ENCODE assay signal across 20 mouse cellular contexts in the genomic region with DNA sequence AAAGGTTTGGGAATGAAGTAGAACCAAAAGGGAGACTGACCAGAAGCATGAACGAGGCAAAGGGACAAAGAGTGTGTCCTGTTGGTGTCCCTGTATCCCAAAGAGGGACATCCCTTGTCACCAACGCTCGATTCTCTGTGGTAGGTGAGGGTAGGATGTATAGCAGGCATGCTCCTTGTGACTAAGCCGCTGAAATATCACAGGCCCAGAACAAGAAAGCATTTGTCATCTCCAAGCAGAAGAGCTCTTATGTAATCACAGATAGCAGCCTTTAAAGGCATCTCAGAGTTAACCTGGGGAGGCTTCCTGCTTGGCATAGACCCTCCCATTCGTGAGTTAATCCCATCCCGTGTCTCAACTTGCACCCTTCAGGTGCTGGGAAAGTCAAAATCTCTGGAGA. TPM values are rescaled to one million over a fixed set of nuclear protein-coding genes. Genes with fewer than 3 reads are reported as not detected.
"Had no signal": no experiment of that assay in that cellular context is flagged by ENCODE, and none has a peak within 500 bp of the region (broad histone marks: within the 10 kb centered on the region; RNA-seq: fewer than 3 reads in every experiment).

No protein-coding gene starts in this region.

- H3K4me3 ChIP-seq: lung, embryonic 15.5 days; megakaryocyte, embryonic 14.5 days; midbrain, embryonic 13.5 days; midbrain, embryonic 15.5 days; neural tube, embryonic 12.5 days; stomach, embryonic 15.5 days had no signal

- DNase-seq: lung, adult 2 months; lung, postnatal 14 days; lung, postnatal 36 days; right cerebral cortex, postnatal 14 days; thymus, adult 2 months; thymus, postnatal 25 days; thymus, postnatal 4 days had no signal

- H3K27me3 ChIP-seq: stomach, embryonic 15.5 days had no signal

- H3K4me2 ChIP-seq: lung, embryonic 15.5 days; midbrain, embryonic 11.5 days; midbrain, embryonic 13.5 days; midbrain, embryonic 15.5 days; neural tube, embryonic 12.5 days; stomach, embryonic 15.5 days had no signal

- ATAC-seq: lung, postnatal 0 days; midbrain, embryonic 13.5 days; midbrain, embryonic 15.5 days had no signal

- H3K9ac ChIP-seq: lung, embryonic 15.5 days; midbrain, embryonic 13.5 days; midbrain, embryonic 15.5 days; neural tube, embryonic 12.5 days; stomach, embryonic 15.5 days had no signal

- H3K36me3 ChIP-seq: lung, embryonic 15.5 days; midbrain, embryonic 13.5 days; midbrain, embryonic 15.5 days; neural tube, embryonic 12.5 days; stomach, embryonic 15.5 days had no signal

- H3K4me1 ChIP-seq: lung, embryonic 15.5 days; megakaryocyte, embryonic 14.5 days; midbrain, embryonic 13.5 days; midbrain, embryonic 15.5 days; neural tube, embryonic 12.5 days; stomach, embryonic 15.5 days had no signal

- H3K9me3 ChIP-seq: lung, embryonic 15.5 days; megakaryocyte, embryonic 14.5 days; midbrain, embryonic 13.5 days; midbrain, embryonic 15.5 days; neural tube, embryonic 12.5 days; stomach, embryonic 15.5 days had no signal

- H3K27ac ChIP-seq: lung, embryonic 15.5 days; macrophage; midbrain, embryonic 13.5 days; midbrain, embryonic 15.5 days; neural tube, embryonic 12.5 days; stomach, embryonic 15.5 days; stomach, postnatal 0 days had no signal

RNA-seq across cellular contexts. Expression of a gene that starts 8.8 kb away (rescaled TPM):
- total RNA-seq: megakaryocyte progenitor cell, adult 5-6 weeks; monocyte, adult 5-6 weeks; neutrophil, adult 5-6 weeks had no signal
- polyA plus RNA-seq: macrophage had no signal
